Mouse (Mus musculus) lung, embryonic 16.5 days (tissue): ENCODE data around the gene Hhat. TPM values are rescaled to one million over a fixed set of nuclear protein-coding genes. Genes with fewer than 3 reads are reported as not detected.

Experiments
- ATAC-seq: fragments of 200-750 bp; cut with Nextera tagmentation; 2 replicates; pipeline ENCODE4 v1.8.0; 2017; ENCODE audit warnings: low read depth, mild to moderate bottlenecking, moderate library complexity
- H3K27ac ChIP-seq: fragments of 300-500 bp; sonication (generic); 2 replicates; pipeline ENCODE4 v1.5.1; 2014; ENCODE audit warnings: mild to moderate bottlenecking, control low read depth, low read length
- H3K27me3 ChIP-seq: fragments of 300-500 bp; sonication (generic); 2 replicates; pipeline ENCODE4 v1.6.1; 2014; ENCODE audit warnings: low read depth, low read length, mixed read lengths; ENCODE audit not compliant: control insufficient read depth, insufficient read depth
- H3K36me3 ChIP-seq: fragments of 300-500 bp; sonication (generic); 2 replicates; pipeline ENCODE4 v1.6.1; 2014; ENCODE audit warnings: low read length; ENCODE audit not compliant: control insufficient read depth, insufficient read depth
- H3K4me1 ChIP-seq: fragments of 300-500 bp; sonication (generic); replicated peaks from 2 replicates; pipeline ENCODE4 v1.6.1; 2014; ENCODE audit warnings: low read length, mixed read lengths; ENCODE audit not compliant: control insufficient read depth, insufficient read depth
- H3K4me2 ChIP-seq: fragments of 300-500 bp; sonication (generic); 2 replicates; pipeline ENCODE4 v1.6.1; 2014; ENCODE audit warnings: low read depth, low read length, control low read depth
- H3K4me3 ChIP-seq: fragments of 300-500 bp; sonication (generic); 2 replicates; pipeline ENCODE4 v1.5.1; 2014; ENCODE audit warnings: mild to moderate bottlenecking, low read length, control low read depth
- H3K9ac ChIP-seq: fragments of 300-500 bp; sonication (generic); 2 replicates; pipeline ENCODE4 v1.6.1; 2014; ENCODE audit warnings: low read length, control low read depth
- H3K9me3 ChIP-seq: fragments of 300-500 bp; sonication (generic); 2 replicates; pipeline ENCODE4 v1.6.1; 2016; ENCODE audit warnings: low read length; ENCODE audit not compliant: control insufficient read depth
- WGBS: fragments of 180-500 bp; shearing (Covaris S2); extraction: QIAGEN DNeasy Blood & Tissue Kit; methylation state at CpG from one replicate; pipeline ENCODE4 v1.1.7; 2014; 5-methylcytosine and 5-hydroxymethylcytosine counted together
- polyA plus RNA-seq: library from polyadenylated mRNA; unstranded; fragments of >200 nt; fragmentation: Nextera tagmentation; extraction: Ambion mirVana; gene quantifications from 2 replicates; pipeline ENCODE4 v1.2.1, GENCODE M21; 2015

Hhat gene
- polyA plus RNA-seq, 1 experiment from 2014 or later: 9.3 TPM

DNA sequence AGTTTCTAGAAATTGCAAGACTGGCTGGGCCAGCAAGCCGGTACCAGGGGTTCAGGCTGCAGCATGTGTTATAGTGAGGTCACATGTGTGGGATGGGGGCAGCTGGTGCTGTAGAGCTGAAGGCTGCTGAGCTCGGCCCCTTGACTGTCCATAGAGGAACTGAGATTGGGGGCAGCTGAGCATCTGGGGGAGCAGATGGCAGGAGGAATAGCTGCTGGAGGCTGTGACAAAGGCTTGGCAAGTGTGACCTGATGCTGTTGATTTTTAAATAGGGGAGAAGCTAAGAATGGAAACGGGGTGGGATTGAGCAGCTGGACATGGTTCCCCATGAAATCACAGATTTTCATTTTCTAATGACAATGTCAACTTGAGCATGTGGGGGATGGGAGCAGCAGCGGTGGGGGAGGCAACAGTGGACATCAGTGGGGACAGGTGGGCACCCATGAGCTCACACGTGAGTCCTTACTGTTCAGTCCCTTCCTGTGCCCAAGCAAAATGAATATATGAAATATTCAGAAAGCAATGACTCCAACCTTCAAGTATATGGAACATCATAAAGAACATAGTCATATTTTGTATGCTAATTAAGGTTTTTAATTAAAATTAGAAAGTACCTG, 212.9 kb downstream of the Hhat start:
- ATAC-seq: no peak

GRCm38 (mm10) chr1:192555516-192555915, 215.5 kb downstream of the Hhat start:
- Histone ChIP-seq H3K9ac (no peak overlapping the region), H3K27me3 (no peaks in the 10 kb centered on the region), H3K27ac (no peak overlapping the region), H3K4me3 (no peak overlapping the region), H3K4me2 (no peak overlapping the region), H3K36me3 (no peaks in the 10 kb centered on the region), H3K9me3 (no peaks in the 10 kb centered on the region), H3K4me1 (no peaks in the 10 kb centered on the region)
- no peak for ATAC-seq
- WGBS: 69% methylated on average over 4 of the region's 4 CpGs

More for the DNA sequence above, 212.9 kb downstream of the Hhat start:
- Histone ChIP-seq H3K27ac (no peak overlapping the region), H3K4me1 (no peaks in the 10 kb centered on the region), H3K9ac (no peak overlapping the region), H3K36me3 (no peaks in the 10 kb centered on the region), H3K4me2 (no peak overlapping the region), H3K4me3 (no peak overlapping the region), H3K9me3 (no peaks in the 10 kb centered on the region), H3K27me3 (no peaks in the 10 kb centered on the region)
- 75% methylated on average over 5 of the region's 5 CpGs for WGBS

- Histone ChIP-seq H3K27me3 (no peaks in the 10 kb centered on the region), H3K36me3 (no peaks in the 10 kb centered on the region), H3K4me3 (no peak overlapping the region), H3K9me3 (no peaks in the 10 kb centered on the region), H3K9ac (no peak overlapping the region), H3K27ac (no peak overlapping the region), H3K4me2 (no peak overlapping the region), H3K4me1 (no peaks in the 10 kb centered on the region)
- no peak for ATAC-seq
- 81% methylated on average over 3 of the region's 3 CpGs for WGBS
Observed at GRCm38 (mm10) chr1:192550561-192550960, 220.5 kb downstream of the Hhat start.

DNA sequence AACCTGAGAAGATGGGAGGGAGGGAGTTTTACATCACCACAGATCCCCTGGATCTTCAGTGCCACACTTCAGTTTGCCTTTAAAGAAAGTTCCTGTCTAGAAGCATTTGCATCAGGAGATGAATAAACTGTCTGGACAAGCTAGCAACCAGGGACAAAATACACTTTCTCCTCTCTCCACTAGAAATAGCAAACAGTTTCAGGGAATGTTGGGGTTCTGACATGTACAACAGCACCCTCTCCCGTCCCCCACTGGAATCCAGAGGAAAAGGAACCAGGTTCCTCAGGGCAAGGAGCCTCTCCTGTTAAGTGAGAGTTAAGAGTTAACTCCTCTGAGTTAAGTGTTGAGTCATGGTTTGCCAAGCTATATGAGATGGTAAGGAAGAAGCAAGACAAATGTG, 224.2 kb downstream of the Hhat start:
- 13% methylated on average over 1 of the region's 1 CpGs for WGBS
- Histone ChIP-seq H3K9me3 (no peaks in the 10 kb centered on the region), H3K4me2 (no peak overlapping the region), H3K27me3 (no peaks in the 10 kb centered on the region), H3K4me1 (no peaks in the 10 kb centered on the region), H3K9ac (no peak overlapping the region), H3K36me3 (no peaks in the 10 kb centered on the region), H3K27ac (no peak overlapping the region), H3K4me3 (no peak overlapping the region)
- ATAC-seq: no peak

- Histone ChIP-seq H3K27me3 (no peaks in the 10 kb centered on the region), H3K36me3 (no peaks in the 10 kb centered on the region), H3K27ac (no peak overlapping the region), H3K4me3 (no peak overlapping the region), H3K9me3 (no peaks in the 10 kb centered on the region), H3K4me1 (no peaks in the 10 kb centered on the region), H3K4me2 (no peak overlapping the region), H3K9ac (no peak overlapping the region)
- 69% methylated on average over 7 of the region's 7 CpGs for WGBS
- ATAC-seq: no peak
Observed at GRCm38 (mm10) chr1:192544901-192545300, 226.1 kb downstream of the Hhat start.

DNA sequence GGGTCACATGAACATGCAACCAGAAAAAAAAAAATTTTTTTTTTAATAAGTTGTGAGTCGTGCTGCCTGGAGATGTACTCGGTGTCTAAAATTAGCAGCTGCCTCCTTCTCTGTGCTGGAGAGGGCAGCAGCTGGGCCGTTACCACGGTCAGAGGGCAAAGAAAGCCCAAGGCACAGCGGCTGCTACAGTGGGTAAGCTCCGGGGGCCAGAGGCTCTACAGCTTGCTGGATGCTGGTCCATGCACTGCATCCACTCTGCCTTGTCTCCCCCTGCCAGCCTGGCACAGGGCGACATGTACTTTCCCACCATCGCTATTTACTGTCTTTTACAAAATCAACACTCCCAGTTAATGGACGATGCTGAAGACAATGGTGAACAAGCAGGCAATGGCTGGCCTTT, 226.9 kb downstream of the Hhat start:
- Histone ChIP-seq H3K4me3 (no peak overlapping the region), H3K9ac (no peak overlapping the region), H3K27me3 (no peaks in the 10 kb centered on the region), H3K9me3 (no peaks in the 10 kb centered on the region), H3K4me1 (no peaks in the 10 kb centered on the region), H3K36me3 (no peaks in the 10 kb centered on the region), H3K27ac (no peak overlapping the region), H3K4me2 (no peak overlapping the region)
- ATAC-seq: no peak
- WGBS: 60% methylated on average over 9 of the region's 9 CpGs

DNA sequence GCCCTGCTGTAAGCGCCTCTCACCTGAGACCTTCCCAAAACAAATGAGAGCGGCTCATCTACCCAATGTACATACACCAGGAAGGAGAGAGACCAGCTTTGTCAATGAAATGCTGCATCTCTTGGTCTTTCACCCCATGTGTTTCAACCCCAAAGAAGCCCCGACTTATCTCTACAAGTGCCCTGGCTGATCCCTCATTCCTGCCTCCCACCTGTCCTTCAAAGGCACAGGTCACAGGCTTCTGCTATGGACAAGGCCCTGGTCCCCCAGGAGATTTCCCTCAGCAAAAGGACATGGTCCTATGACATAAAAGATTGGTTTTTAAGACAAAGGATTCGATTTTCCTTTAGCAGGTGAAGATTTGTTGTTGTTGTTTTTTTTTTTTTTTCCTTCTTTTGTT, 227.3 kb downstream of the Hhat start:
- no peak overlapping the region for H3K4me3 ChIP-seq
- 79% methylated on average over 4 of the region's 4 CpGs for WGBS
- no peak overlapping the region for H3K27ac ChIP-seq
- no peak for ATAC-seq
- H3K4me2 ChIP-seq: no peak overlapping the region
- no peaks in the 10 kb centered on the region for H3K27me3 ChIP-seq
- H3K36me3 ChIP-seq: no peaks in the 10 kb centered on the region
- H3K4me1 ChIP-seq: no peaks in the 10 kb centered on the region
- no peaks in the 10 kb centered on the region for H3K9me3 ChIP-seq
- H3K9ac ChIP-seq: no peak overlapping the region

GRCm38 (mm10) chr1:192542093-192542492, 228.9 kb downstream of the Hhat start:
- Histone ChIP-seq H3K4me3 (no peak overlapping the region), H3K9ac (no peak overlapping the region), H3K27me3 (no peaks in the 10 kb centered on the region), H3K27ac (no peak overlapping the region), H3K4me1 (no peaks in the 10 kb centered on the region), H3K4me2 (no peak overlapping the region), H3K9me3 (no peaks in the 10 kb centered on the region), H3K36me3 (no peaks in the 10 kb centered on the region)
- 67% methylated on average over 2 of the region's 2 CpGs for WGBS
- no peak for ATAC-seq

DNA sequence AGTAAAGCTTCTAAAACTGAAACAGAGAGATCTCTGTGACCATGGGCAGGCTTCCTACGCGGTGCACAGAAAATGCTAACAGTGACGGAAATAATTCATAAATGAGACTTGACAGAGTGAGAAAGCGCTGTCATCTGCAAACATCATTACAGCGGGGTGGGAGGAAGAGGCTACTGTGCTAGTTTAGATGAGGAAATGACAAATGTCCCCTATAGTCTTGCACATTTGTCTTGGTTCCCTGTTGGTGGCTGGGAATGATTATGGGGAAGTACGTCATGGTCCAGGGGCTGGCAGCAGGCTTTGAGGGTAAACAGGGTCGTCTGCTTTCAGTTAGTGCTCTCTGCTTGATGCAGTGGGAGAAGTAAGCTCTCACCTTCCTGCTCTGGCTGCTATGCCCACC, 233.9 kb downstream of the Hhat start:
- peak; percentile 77 for ATAC-seq
- no peak overlapping the region for H3K4me2 ChIP-seq
- H3K36me3 ChIP-seq: no peaks in the 10 kb centered on the region
- no peak overlapping the region for H3K4me3 ChIP-seq
- WGBS: 38% methylated on average over 7 of the region's 7 CpGs
- H3K9me3 ChIP-seq: no peaks in the 10 kb centered on the region
- H3K27me3 ChIP-seq: no peaks in the 10 kb centered on the region
- H3K4me1 ChIP-seq: 0 out of 2 replicates have a peak, but pooled peaks cover 2% of the 10 kb centered on the region
- H3K27ac ChIP-seq: no peak overlapping the region
- no peak overlapping the region for H3K9ac ChIP-seq

DNA sequence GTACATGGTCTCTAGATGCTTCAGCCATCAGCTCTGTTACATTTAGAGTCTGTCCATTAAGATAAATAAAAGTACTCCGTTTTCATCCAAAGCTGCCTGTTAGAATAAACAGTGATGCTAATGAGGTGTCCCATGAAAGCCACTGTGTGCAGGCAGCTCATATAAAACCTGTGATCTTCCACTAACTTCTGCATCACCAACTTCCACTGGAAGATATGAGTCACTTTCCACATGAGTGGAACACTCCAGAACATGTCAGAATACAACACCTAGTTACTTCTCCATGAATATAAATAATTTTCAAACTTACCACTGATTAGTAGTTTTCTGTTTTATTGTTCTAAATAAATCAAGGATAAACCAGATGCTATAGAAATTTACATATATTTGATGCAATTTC, 234.6 kb downstream of the Hhat start:
- H3K27me3 ChIP-seq: no peaks in the 10 kb centered on the region
- no peak overlapping the region for H3K4me3 ChIP-seq
- no peaks in the 10 kb centered on the region for H3K36me3 ChIP-seq
- 0 out of 2 replicates have a peak, but pooled peaks cover 2% of the 10 kb centered on the region for H3K4me1 ChIP-seq
- no peak overlapping the region for H3K27ac ChIP-seq
- no peak for ATAC-seq
- H3K9ac ChIP-seq: no peak overlapping the region
- H3K9me3 ChIP-seq: no peaks in the 10 kb centered on the region
- H3K4me2 ChIP-seq: no peak overlapping the region
- WGBS: 12% methylated on average over 1 of the region's 1 CpGs
